Mouse (Mus musculus) heart, embryonic 12.5 days (tissue): ENCODE data around the gene Plcg2. TPM values are rescaled to one million over a fixed set of nuclear protein-coding genes. Genes with fewer than 3 reads are reported as not detected.

Experiments used
- ATAC-seq: fragments of 200-750 bp; cut with Nextera tagmentation; 2 replicates; pipeline ENCODE4 v1.8.0; 2017; ENCODE audit warnings: moderate TSS enrichment, moderate library complexity; ENCODE audit not compliant: insufficient number of reproducible peaks, low FRiP score
- H3K27ac ChIP-seq: fragments of 300-500 bp; sonication (generic); 2 replicates; pipeline ENCODE4 v1.5.1; 2016; ENCODE audit warnings: mild to moderate bottlenecking, moderate library complexity; ENCODE audit not compliant: poor library complexity, severe bottlenecking
- H3K27me3 ChIP-seq: fragments of 300-500 bp; sonication (generic); replicated peaks from 2 replicates; pipeline ENCODE4 v1.6.1; 2016; ENCODE audit warnings: mild to moderate bottlenecking, moderate library complexity
- H3K36me3 ChIP-seq: fragments of 300-500 bp; sonication (generic); 2 replicates; pipeline ENCODE4 v1.6.1; 2016; ENCODE audit warnings: mild to moderate bottlenecking, moderate library complexity
- H3K4me1 ChIP-seq: fragments of 300-500 bp; sonication (generic); replicated peaks from 2 replicates; pipeline ENCODE4 v1.6.1; 2016; ENCODE audit warnings: mild to moderate bottlenecking
- H3K4me2 ChIP-seq: fragments of 300-500 bp; sonication (generic); 2 replicates; pipeline ENCODE4 v1.6.1; 2016; ENCODE audit warnings: mild to moderate bottlenecking, moderate library complexity
- H3K4me3 ChIP-seq: fragments of 300-500 bp; sonication (generic); 2 replicates; pipeline ENCODE4 v1.5.1; 2016; ENCODE audit warnings: mild to moderate bottlenecking
- H3K9ac ChIP-seq: fragments of 300-500 bp; sonication (generic); 2 replicates; pipeline ENCODE4 v1.6.1; 2016; ENCODE audit warnings: mild to moderate bottlenecking, moderate library complexity
- H3K9me3 ChIP-seq: fragments of 300-500 bp; sonication (generic); replicated peaks from 2 replicates; pipeline ENCODE4 v1.6.1; 2016; ENCODE audit warnings: mild to moderate bottlenecking, moderate library complexity
- WGBS: fragments of 180-500 bp; shearing (Covaris S2); methylation state at CpG from one replicate; pipeline ENCODE4 v1.1.7; 2016; 5-methylcytosine and 5-hydroxymethylcytosine counted together
- polyA plus RNA-seq: library from polyadenylated mRNA; unstranded; fragments of >200 nt; fragmentation: Nextera tagmentation; extraction: Ambion mirVana; gene quantifications from 2 replicates; pipeline ENCODE4 v1.2.1, GENCODE M21; 2016

Plcg2 gene
- polyA plus RNA-seq, 1 experiment from 2014 or later: 9.2 TPM

DNA sequence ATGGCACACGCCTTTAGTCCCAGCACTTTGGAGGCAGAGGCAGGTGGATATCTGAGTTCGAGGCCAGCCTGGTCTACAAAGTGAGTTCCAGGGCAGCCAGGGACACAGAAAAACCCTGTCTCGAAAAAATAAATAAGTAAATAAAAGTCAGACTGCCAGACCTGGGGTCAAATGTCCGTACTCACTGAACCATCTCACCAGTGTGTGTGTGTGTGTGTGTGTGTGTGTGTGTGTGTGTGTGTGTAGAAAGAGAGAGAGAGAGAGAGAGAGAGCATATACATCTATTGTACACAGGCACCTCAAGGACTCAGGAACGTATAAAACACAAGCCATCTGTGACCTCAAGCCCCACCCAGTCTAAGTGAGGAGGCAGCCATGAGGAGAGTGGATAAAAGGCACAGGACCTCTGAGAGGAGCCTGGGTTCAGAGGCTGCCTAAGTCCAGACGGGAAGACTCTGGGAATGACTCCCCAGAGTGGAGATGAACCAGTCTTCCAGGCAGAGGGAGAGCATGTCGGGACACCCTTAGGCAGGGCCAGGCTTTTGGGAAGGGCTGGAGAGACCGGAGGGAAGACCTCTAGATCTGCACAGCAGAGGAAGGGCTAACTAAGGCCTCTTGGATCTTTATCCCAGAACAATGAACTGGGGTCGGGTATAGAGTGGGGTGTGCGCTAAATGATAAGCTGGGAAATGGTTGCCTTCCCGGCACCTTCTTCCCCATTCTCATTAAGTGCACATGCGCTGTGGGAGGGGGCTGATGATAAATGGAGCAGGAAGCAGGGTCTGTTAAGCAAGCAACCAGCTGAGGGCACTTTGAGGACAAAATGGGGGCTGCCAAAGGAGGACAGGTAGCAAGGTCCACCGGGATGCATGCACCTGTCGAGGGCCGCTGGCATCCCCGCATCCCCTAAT, 28.4 kb upstream of the Plcg2 start:
- Histone ChIP-seq H3K9ac (0 out of 2 replicates have a peak overlapping the region, but pooled peaks have one; percentile 26), H3K4me3 (peak overlapping the region; percentile 5; the same call in 1 of the 2 replicates), H3K9me3 (peaks cover 4% of the 10 kb centered on the region; the same call in 1 of the 2 replicates), H3K27ac (peak overlapping the region; percentile 14; the same call in 1 of the 2 replicates), H3K4me1 (peaks cover 15% of the 10 kb centered on the region), H3K27me3 (no peaks in the 10 kb centered on the region), H3K36me3 (no peaks in the 10 kb centered on the region), H3K4me2 (peak overlapping the region; percentile 65)
- peak; percentile 10; the same call in 1 of the 2 replicates for ATAC-seq
- WGBS: 32% methylated on average over 16 of the region's 16 CpGs

DNA sequence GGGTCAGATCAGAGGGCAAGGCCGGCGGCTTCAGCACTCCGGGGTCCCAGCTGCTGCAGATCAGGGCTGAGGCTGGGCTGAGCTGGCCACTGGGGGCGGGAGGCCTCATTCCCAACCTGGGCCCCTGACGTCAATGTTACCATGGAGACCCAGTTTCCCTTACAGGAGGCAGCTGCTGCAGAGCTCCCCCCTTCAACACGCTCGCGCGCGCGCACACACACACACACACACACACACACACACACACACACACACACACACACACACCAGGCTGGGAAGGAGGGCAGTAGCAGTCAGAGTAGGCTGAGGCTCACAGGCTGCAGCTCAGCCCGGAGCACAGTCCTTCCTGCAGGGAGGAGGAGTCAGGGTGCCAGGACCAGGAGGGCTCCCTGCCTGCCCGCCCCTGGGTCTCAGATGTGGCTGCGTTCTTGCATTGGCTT, 27.7 kb upstream of the Plcg2 start:
- no peaks in the 10 kb centered on the region for H3K27me3 ChIP-seq
- H3K4me1 ChIP-seq: peaks cover 15% of the 10 kb centered on the region
- 0 out of 2 replicates have a peak overlapping the region, but pooled peaks have one; percentile 26 for H3K9ac ChIP-seq
- H3K4me2 ChIP-seq: peak overlapping the region; percentile 65
- peak overlapping the region; percentile 29 for H3K4me3 ChIP-seq
- H3K27ac ChIP-seq: 0 out of 2 replicates have a peak overlapping the region, but pooled peaks have one; percentile 14
- 0% methylated on average over 14 of the region's 14 CpGs for WGBS
- peak; percentile 84 for ATAC-seq
- peaks cover 4% of the 10 kb centered on the region; the same call in 1 of the 2 replicates for H3K9me3 ChIP-seq
- no peaks in the 10 kb centered on the region for H3K36me3 ChIP-seq

DNA sequence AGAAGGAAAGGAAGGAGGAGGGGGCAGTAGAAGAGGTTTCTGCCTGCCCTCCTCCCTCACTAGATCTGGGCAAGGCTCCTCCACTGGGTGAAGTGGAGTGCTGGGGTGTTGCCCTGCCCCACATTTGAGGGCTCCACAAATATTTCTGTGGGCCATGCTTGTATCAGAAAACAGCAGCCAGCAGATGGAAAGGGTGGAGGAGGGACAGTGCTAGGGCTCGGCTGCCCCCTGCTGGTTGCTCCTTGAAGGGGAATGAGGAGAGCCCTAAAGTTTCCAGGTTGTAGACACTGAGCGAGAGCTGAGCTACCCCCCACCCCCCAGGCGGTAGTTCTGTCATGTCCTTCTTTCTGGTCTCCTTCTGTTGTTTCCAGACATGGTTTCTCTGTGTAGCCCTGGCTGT, 26.9 kb upstream of the Plcg2 start:
- WGBS: 25% methylated on average over 3 of the region's 3 CpGs
- peaks cover 15% of the 10 kb centered on the region for H3K4me1 ChIP-seq
- H3K36me3 ChIP-seq: no peaks in the 10 kb centered on the region
- ATAC-seq: no peak
- H3K9ac ChIP-seq: no peak overlapping the region
- H3K4me3 ChIP-seq: no peak overlapping the region
- H3K4me2 ChIP-seq: no peak overlapping the region
- H3K9me3 ChIP-seq: peaks cover 4% of the 10 kb centered on the region; the same call in 1 of the 2 replicates
- H3K27ac ChIP-seq: no peak overlapping the region
- no peaks in the 10 kb centered on the region for H3K27me3 ChIP-seq

DNA sequence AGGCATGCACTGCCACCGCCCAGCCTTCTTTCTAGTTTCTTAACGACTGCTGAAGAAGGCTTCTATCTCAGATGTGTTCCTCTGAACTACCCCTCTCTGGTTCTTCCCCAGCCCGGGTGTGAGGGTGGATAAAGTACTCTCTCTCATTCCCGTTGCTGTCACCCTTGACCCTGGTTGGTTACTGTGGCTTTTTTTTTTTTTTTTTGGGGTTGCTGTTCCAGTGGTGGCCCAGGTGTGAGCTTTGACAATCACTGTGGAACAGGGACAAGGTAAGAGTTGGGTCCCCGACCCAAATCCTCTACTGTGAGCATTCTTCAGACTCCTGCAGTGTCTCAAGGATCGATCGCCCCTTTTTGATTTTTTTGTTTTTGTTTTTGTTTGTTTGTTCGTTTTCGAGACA, 26.4 kb upstream of the Plcg2 start:
- no peak overlapping the region for H3K4me2 ChIP-seq
- H3K27ac ChIP-seq: no peak overlapping the region
- no peak overlapping the region for H3K9ac ChIP-seq
- no peaks in the 10 kb centered on the region for H3K27me3 ChIP-seq
- H3K9me3 ChIP-seq: peaks cover 4% of the 10 kb centered on the region; the same call in 1 of the 2 replicates
- H3K4me1 ChIP-seq: peaks cover 15% of the 10 kb centered on the region
- no peak for ATAC-seq
- no peak overlapping the region for H3K4me3 ChIP-seq
- 67% methylated on average over 9 of the region's 9 CpGs for WGBS
- no peaks in the 10 kb centered on the region for H3K36me3 ChIP-seq

DNA sequence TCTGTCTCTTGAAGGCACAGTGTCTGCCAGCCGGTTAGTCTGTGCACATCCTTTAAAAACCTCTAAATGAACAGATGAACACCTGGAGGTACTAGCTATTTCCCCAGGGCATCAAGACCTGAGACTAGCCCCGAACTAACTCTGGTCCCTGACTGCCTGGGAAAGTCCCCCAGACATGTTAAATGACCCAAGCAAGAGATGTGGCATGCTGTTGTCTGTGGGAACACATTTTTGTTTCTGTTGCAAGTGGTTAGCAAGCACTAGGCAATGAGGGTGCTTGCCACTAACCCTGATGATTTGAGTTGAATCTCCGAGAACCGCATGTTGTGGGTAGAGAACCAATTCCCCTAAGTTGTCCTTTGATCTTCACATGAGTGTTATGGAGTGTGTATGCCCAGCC, 25.8 kb upstream of the Plcg2 start:
- Histone ChIP-seq H3K4me2 (no peak overlapping the region), H3K36me3 (no peaks in the 10 kb centered on the region), H3K9ac (no peak overlapping the region), H3K4me3 (no peak overlapping the region), H3K9me3 (peaks cover 4% of the 10 kb centered on the region; the same call in 1 of the 2 replicates), H3K27me3 (no peaks in the 10 kb centered on the region), H3K27ac (no peak overlapping the region), H3K4me1 (peaks cover 15% of the 10 kb centered on the region)
- no peak for ATAC-seq
- WGBS: 91% methylated on average over 4 of the region's 4 CpGs

DNA sequence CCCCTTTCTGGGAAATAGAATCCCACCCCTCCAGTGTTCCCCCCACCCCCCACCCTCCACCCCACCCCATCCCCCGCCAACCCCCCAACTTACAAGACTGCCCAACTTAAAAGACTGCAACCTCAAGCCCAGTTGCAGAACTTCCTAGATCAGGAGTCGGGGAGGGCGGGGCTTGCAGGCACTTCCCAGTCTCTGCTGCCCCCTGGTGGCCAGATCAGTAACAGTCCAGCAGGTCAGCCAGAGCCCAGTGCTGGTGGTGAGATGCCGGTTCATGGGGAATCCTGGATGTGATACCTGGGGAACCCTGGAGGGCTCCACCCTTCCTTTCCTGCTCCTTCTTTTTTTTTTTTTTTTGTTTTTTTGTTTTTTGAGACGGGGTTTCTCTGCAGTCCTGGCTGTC, 23.1 kb upstream of the Plcg2 start:
- Histone ChIP-seq H3K4me3 (no peak overlapping the region), H3K9me3 (peaks cover 10% of the 10 kb centered on the region), H3K9ac (no peak overlapping the region), H3K36me3 (no peaks in the 10 kb centered on the region), H3K27ac (no peak overlapping the region), H3K4me1 (peaks cover 9% of the 10 kb centered on the region), H3K27me3 (no peaks in the 10 kb centered on the region), H3K4me2 (no peak overlapping the region)
- ATAC-seq: peak; percentile 47; the same call in 1 of the 2 replicates
- 1% methylated on average over 5 of the region's 5 CpGs for WGBS

DNA sequence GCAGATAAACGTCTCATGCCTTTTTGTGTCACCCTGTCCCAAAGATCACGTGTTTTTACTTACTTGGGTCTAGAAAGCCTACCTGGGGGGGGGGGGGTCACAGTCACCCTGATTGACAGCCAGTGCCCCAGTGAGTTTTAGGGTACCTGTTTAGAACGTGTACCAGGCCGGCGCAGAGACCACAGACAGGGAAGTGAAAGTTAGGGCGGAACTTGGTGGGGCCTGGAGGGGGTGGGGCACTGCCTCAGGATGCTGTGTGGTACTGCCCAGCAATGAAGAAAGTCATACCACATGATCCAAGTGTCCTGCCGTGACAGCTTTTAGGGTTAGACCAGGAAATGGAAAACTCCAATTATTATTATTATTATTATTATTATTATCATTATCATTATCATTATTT, 22.3 kb upstream of the Plcg2 start:
- ATAC-seq: no peak
- H3K4me2 ChIP-seq: no peak overlapping the region
- peaks cover 2% of the 10 kb centered on the region; the same call in 1 of the 2 replicates for H3K4me1 ChIP-seq
- H3K36me3 ChIP-seq: no peaks in the 10 kb centered on the region
- 68% methylated on average over 7 of the region's 7 CpGs for WGBS
- peaks cover 13% of the 10 kb centered on the region for H3K9me3 ChIP-seq
- H3K4me3 ChIP-seq: no peak overlapping the region
- H3K9ac ChIP-seq: no peak overlapping the region
- no peak overlapping the region for H3K27ac ChIP-seq
- no peaks in the 10 kb centered on the region for H3K27me3 ChIP-seq

DNA sequence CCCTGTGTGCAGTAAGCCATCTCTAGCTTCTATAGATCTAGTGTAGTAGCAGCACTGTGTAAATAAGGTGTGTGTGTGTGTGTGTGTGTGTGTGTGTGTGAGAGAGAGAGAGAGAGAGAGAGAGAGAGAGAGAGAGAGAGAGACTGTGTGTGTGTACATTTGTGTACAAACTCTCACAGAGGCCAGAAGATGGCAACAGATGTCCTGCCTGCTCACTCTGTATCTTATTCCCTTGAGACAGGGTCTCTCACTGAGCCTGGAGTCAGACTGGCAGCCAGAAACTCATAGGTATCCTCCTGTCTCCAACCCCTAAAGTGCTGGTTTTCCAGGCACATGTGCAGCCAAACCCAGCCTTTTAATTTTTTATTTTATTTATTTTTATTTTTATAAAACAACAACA, 20.0 kb upstream of the Plcg2 start:
- no peak overlapping the region for H3K4me2 ChIP-seq
- H3K27ac ChIP-seq: no peak overlapping the region
- no peak for ATAC-seq

DNA sequence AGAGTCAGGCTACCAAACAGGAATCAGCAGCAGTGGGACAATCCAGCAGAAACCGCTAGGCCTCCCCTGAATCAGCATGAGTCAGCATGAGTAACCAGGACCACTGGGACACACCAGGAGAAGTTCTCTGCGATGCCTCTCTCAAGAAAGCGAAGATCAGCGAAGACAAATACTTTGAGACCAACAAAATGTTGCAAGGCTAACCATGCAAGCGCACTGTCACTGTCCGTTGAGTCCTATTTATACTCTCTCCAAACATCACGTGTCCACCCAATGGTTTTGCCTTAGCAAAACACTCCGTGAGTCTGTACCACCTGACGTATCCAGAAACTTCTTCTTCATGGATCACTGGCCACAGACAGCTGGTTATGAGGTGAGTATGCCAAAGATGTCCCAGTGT, 18.1 kb upstream of the Plcg2 start:
- Histone ChIP-seq H3K27me3 (no peaks in the 10 kb centered on the region), H3K4me2 (no peak overlapping the region), H3K36me3 (no peaks in the 10 kb centered on the region), H3K27ac (no peak overlapping the region), H3K4me3 (no peak overlapping the region), H3K9ac (no peak overlapping the region), H3K9me3 (peaks cover 10% of the 10 kb centered on the region), H3K4me1 (no peaks in the 10 kb centered on the region)
- ATAC-seq: no peak
- 91% methylated on average over 9 of the region's 9 CpGs for WGBS

More for the DNA sequence above, 20.0 kb upstream of the Plcg2 start:
- Histone ChIP-seq H3K9me3 (peaks cover 11% of the 10 kb centered on the region), H3K36me3 (no peaks in the 10 kb centered on the region), H3K4me1 (no peaks in the 10 kb centered on the region), H3K27me3 (no peaks in the 10 kb centered on the region), H3K9ac (no peak overlapping the region), H3K4me3 (no peak overlapping the region)

DNA sequence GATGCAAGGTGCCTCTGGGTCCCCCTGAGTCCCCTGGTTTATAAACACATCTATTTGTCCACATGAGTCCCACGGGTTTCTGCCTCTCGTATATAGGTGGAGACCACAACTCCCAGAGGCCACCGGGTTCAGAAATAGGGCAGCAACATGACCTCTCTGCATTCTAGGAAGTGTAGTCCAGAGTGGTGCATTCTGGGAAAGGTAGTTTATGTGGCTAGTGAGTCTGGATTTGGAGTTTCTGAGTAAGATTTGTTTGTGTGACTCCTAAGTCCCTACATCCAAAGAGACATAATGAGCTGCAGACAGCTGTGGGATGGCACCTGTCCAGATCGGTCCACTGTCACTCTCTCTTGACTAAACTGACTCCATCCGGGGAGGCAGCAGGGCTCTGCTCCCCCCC, 17.6 kb upstream of the Plcg2 start:
- Histone ChIP-seq H3K4me3 (no peak overlapping the region), H3K36me3 (no peaks in the 10 kb centered on the region), H3K27ac (no peak overlapping the region), H3K27me3 (no peaks in the 10 kb centered on the region), H3K4me2 (no peak overlapping the region), H3K9me3 (peaks cover 10% of the 10 kb centered on the region), H3K9ac (no peak overlapping the region), H3K4me1 (no peaks in the 10 kb centered on the region)
- ATAC-seq: no peak
- WGBS: 75% methylated on average over 5 of the region's 5 CpGs

DNA sequence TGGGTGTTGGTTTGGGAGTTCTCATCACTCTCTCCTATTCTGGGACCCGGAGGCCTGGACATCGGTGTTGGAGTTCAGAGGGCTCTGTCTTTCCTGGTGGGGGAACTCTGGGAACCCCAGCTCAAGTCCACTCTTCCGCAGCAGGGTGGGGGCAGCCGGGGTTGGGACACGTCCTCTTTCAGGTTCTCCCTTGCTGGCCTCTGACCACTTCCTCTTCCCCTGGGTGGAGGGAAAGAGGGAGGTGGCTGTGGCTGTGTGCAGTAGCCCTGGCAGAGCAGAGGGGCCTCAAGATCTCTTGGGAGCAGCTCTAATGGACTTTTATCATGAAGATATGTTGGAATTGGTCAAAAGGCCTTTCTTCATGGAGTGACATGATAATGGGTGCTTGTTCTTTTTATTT, 16.3 kb upstream of the Plcg2 start:
- Histone ChIP-seq H3K4me3 (no peak overlapping the region), H3K4me2 (no peak overlapping the region), H3K36me3 (no peaks in the 10 kb centered on the region), H3K9me3 (peaks cover 10% of the 10 kb centered on the region), H3K27ac (no peak overlapping the region), H3K4me1 (no peaks in the 10 kb centered on the region), H3K27me3 (no peaks in the 10 kb centered on the region), H3K9ac (no peak overlapping the region)
- WGBS: 72% methylated on average over 5 of the region's 5 CpGs
- no peak for ATAC-seq
